Mouse (Mus musculus) CH12.LX (cell line): ENCODE data around the gene Padi6.

Experiments
- E2F4 ChIP-seq: IDR thresholded peaks from 2 replicates; pipeline ENCODE4 v1.6.1; 2011; ENCODE audit warnings: low read depth, low read length, improper control_type of control experiment; ENCODE audit not compliant: insufficient replicate concordance
- EP300 ChIP-seq: IDR thresholded peaks from 2 replicates; pipeline ENCODE4 v1.6.1; 2011; ENCODE audit warnings: low read length, improper control_type of control experiment
- POLR2A ChIP-seq: IDR thresholded peaks from 2 replicates; pipeline ENCODE4 v1.6.1; 2011; ENCODE audit warnings: low read depth, mild to moderate bottlenecking, improper control_type of control experiment, low read length

GRCm38 (mm10) chr4:140791071-140791470 lies 48.6 kb upstream of the Padi6 start:
- TF ChIP-seq POLR2A (no peak), E2F4 (no peak), EP300 (no peak)
